Mouse (Mus musculus): ENCODE results near the gene Ano3. TPM values are rescaled to one million over a fixed set of nuclear protein-coding genes. Genes with fewer than 3 reads are reported as not detected.

The Ano3 gene
- polyA plus RNA-seq, 1 experiment from 2014 or later, result 0.61 TPM

DNA sequence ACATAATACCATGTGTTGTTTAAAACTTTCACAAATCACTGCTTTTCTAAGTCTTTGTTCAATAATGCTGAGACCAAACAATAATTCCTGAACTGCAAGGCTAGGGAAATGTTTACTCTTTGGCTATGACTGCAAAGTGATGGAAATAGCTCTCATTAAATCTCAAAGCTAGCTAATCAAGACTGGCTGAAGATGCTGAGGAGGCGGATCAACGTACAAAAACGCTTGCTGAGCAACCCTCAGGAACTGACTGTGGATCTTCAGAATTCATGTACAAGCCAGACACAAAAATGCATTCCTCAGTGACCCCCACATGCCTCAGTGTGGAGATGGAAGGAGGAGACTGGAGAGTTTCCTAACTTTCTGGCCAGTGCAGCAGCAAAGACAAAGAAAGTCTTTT lies 155.3 kb downstream of the Ano3 start:
- Histone ChIP-seq H3K9me3 (replicated peaks) (no peaks in the 10 kb centered on the region), H3K27ac (no peak overlapping the region), H3K9ac (no peak overlapping the region), H3K4me1 (no peaks in the 10 kb centered on the region), H3K36me3 (ENCODE audit: poor library complexity, severe bottlenecking) (no peaks in the 10 kb centered on the region), H3K27me3 (no peaks in the 10 kb centered on the region), H3K4me3 (no peak overlapping the region), H3K4me2 (no peak overlapping the region)
- 72% methylated on average over 3 of the region's 3 CpGs for WGBS
- no peak for ATAC-seq

- WGBS, result 82% methylated on average over 3 of the region's 3 CpGs
- Histone ChIP-seq H3K9ac (no peak overlapping the region), H3K27ac (no peak overlapping the region), H3K27me3 (no peaks in the 10 kb centered on the region), H3K4me1 (no peaks in the 10 kb centered on the region), H3K36me3 (ENCODE audit: poor library complexity, severe bottlenecking) (no peaks in the 10 kb centered on the region), H3K4me2 (no peak overlapping the region), H3K9me3 (replicated peaks) (no peaks in the 10 kb centered on the region), H3K4me3 (no peak overlapping the region)
- peak; percentile 65 for ATAC-seq
Measured at GRCm38 (mm10) chr2:110787396-110787795, 163.3 kb downstream of the Ano3 start.

DNA sequence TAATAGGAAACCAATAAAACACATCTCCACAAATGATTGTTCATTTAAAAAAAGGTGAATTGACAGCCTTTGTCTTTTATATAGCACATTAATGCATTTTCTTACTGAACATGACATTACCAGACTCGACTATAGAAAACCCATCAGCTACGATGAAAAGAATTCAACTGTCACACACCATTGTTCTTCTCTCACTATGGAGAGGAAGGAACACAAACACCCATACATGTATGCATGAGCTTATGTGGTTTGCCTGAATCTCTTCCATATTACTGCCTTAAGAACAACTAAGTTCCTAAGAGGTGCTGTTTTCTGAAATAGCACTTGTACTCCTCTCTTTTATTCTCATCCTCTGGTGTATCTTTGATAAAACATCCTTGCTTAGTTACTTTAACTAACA lies 191.3 kb downstream of the Ano3 start:
- WGBS, result 41% methylated on average over 2 of the region's 2 CpGs
- Histone ChIP-seq H3K4me3 (no peak overlapping the region), H3K27me3 (no peaks in the 10 kb centered on the region), H3K4me2 (no peak overlapping the region), H3K9me3 (replicated peaks) (no peaks in the 10 kb centered on the region), H3K27ac (no peak overlapping the region), H3K9ac (no peak overlapping the region), H3K4me1 (no peaks in the 10 kb centered on the region), H3K36me3 (ENCODE audit: poor library complexity, severe bottlenecking) (no peaks in the 10 kb centered on the region)
- peak; percentile 51; the same call in 1 of the 2 replicates for ATAC-seq

DNA sequence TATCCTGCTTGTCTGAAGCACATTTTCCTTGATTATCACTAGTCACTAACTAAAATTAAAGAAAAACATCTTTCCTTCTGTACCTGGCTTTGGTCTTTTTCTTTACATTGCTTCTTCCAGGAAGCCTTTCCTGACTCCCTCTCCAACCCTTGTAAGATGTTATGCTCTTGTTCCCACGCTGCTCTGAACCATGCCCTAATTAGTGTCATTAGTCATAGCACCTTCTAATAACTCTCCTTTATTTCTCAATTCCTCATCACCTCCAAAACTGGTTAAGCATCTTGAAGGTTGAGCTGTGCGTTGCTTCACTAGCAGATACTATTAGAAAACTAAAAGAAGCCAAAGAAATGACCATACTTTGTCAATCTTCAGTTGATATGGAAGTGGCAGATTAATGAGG lies 193.2 kb downstream of the Ano3 start:
- H3K9me3 ChIP-seq (replicated peaks), result no peaks in the 10 kb centered on the region
- no peak for ATAC-seq
- H3K9ac ChIP-seq, result no peak overlapping the region
- no peaks in the 10 kb centered on the region for H3K36me3 ChIP-seq (ENCODE audit: poor library complexity, severe bottlenecking)
- no peak overlapping the region for H3K4me2 ChIP-seq
- H3K27ac ChIP-seq, result no peak overlapping the region
- 77% methylated on average over 2 of the region's 2 CpGs for WGBS
- no peak overlapping the region for H3K4me3 ChIP-seq
- H3K27me3 ChIP-seq, result no peaks in the 10 kb centered on the region
- H3K4me1 ChIP-seq, result no peaks in the 10 kb centered on the region

- H3K9me3 ChIP-seq (replicated peaks), result no peaks in the 10 kb centered on the region
- no peak overlapping the region for H3K4me3 ChIP-seq
- no peaks in the 10 kb centered on the region for H3K4me1 ChIP-seq
- no peaks in the 10 kb centered on the region for H3K36me3 ChIP-seq (ENCODE audit: poor library complexity, severe bottlenecking)
- H3K27ac ChIP-seq, result no peak overlapping the region
- ATAC-seq, result peak; percentile 68; the same call in 1 of the 2 replicates
- H3K9ac ChIP-seq, result no peak overlapping the region
- no peak overlapping the region for H3K4me2 ChIP-seq
- no peaks in the 10 kb centered on the region for H3K27me3 ChIP-seq
- 27% methylated on average over 1 of the region's 1 CpGs for WGBS
Measured at GRCm38 (mm10) chr2:110740493-110740892, 210.2 kb downstream of the Ano3 start.

DNA sequence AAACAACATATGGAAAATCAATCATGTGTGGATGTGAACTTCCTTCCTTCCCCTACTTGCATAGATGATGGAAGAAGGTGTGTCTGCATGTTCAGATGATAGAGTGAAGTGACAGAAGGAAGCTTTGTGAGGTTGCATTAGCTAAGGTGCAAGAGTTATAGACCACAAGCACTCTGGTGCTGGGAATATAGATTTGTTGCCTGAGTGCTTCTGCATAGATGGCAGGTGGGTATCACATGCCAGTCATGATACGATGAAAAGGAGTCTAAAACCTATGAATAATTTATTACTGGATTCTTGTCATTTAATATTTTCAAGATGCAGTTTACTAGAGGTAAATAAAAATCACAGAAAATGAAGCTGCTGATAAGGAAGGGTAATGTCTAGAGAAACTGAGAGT lies 210.9 kb downstream of the Ano3 start:
- WGBS, result 63% methylated on average over 1 of the region's 1 CpGs
- ATAC-seq, result no peak
- Histone ChIP-seq H3K4me1 (no peaks in the 10 kb centered on the region), H3K27ac (no peak overlapping the region), H3K4me2 (no peak overlapping the region), H3K9me3 (replicated peaks) (no peaks in the 10 kb centered on the region), H3K9ac (no peak overlapping the region), H3K36me3 (ENCODE audit: poor library complexity, severe bottlenecking) (no peaks in the 10 kb centered on the region), H3K4me3 (no peak overlapping the region), H3K27me3 (no peaks in the 10 kb centered on the region)

DNA sequence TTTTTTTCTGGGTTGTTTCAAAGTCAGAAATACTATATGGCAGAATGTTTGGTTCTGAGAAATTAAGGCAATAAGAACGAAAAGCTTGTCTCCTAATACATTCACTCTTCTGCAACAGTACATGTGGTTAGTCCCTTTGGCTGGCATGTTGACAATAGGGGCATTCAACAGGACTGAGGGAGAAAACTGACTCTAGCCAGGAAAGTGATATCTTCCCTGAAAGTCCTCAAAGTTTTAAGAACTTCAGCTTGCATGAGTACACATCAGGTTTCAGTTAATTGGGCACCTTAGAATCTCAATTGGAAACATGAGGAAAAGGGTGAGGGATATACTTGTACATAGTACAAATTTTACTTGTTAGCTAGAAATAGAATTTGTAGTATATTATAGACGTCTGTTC lies 212.7 kb downstream of the Ano3 start:
- H3K9ac ChIP-seq, result no peak overlapping the region
- H3K36me3 ChIP-seq (ENCODE audit: poor library complexity, severe bottlenecking), result no peaks in the 10 kb centered on the region
- H3K4me3 ChIP-seq, result no peak overlapping the region
- H3K27ac ChIP-seq, result no peak overlapping the region
- no peaks in the 10 kb centered on the region for H3K9me3 ChIP-seq (replicated peaks)
- WGBS, result 67% methylated on average over 2 of the region's 2 CpGs
- no peaks in the 10 kb centered on the region for H3K4me1 ChIP-seq
- no peaks in the 10 kb centered on the region for H3K27me3 ChIP-seq
- no peak for ATAC-seq
- H3K4me2 ChIP-seq, result no peak overlapping the region

GRCm38 (mm10) chr2:110737236-110737635 lies 213.5 kb downstream of the Ano3 start:
- WGBS, result 86% methylated on average over 4 of the region's 4 CpGs
- H3K4me2 ChIP-seq, result no peak overlapping the region

GRCm38 (mm10) chr2:110726106-110726505 lies 224.6 kb downstream of the Ano3 start:
- Histone ChIP-seq H3K27me3 (no peaks in the 10 kb centered on the region), H3K4me2 (no peak overlapping the region), H3K9ac (no peak overlapping the region), H3K4me1 (no peaks in the 10 kb centered on the region), H3K4me3 (no peak overlapping the region), H3K9me3 (replicated peaks) (no peaks in the 10 kb centered on the region), H3K27ac (no peak overlapping the region), H3K36me3 (ENCODE audit: poor library complexity, severe bottlenecking) (no peaks in the 10 kb centered on the region)
- ATAC-seq, result no peak

More at GRCm38 (mm10) chr2:110737236-110737635, 213.5 kb downstream of the Ano3 start:
- H3K9me3 ChIP-seq (replicated peaks), result no peaks in the 10 kb centered on the region
- no peaks in the 10 kb centered on the region for H3K27me3 ChIP-seq
- no peaks in the 10 kb centered on the region for H3K4me1 ChIP-seq
- no peak overlapping the region for H3K9ac ChIP-seq
- no peak for ATAC-seq
- no peaks in the 10 kb centered on the region for H3K36me3 ChIP-seq (ENCODE audit: poor library complexity, severe bottlenecking)
- no peak overlapping the region for H3K4me3 ChIP-seq
- no peak overlapping the region for H3K27ac ChIP-seq

- H3K9ac ChIP-seq, result no peak overlapping the region
- no peaks in the 10 kb centered on the region for H3K36me3 ChIP-seq (ENCODE audit: poor library complexity, severe bottlenecking)
- ATAC-seq, result no peak
- no peaks in the 10 kb centered on the region for H3K27me3 ChIP-seq
- H3K27ac ChIP-seq, result no peak overlapping the region
- 88% methylated on average over 1 of the region's 1 CpGs for WGBS
- no peak overlapping the region for H3K4me2 ChIP-seq
- H3K9me3 ChIP-seq (replicated peaks), result no peaks in the 10 kb centered on the region
- no peak overlapping the region for H3K4me3 ChIP-seq
- H3K4me1 ChIP-seq, result no peaks in the 10 kb centered on the region
Measured at GRCm38 (mm10) chr2:110722208-110722607, 228.5 kb downstream of the Ano3 start.

DNA sequence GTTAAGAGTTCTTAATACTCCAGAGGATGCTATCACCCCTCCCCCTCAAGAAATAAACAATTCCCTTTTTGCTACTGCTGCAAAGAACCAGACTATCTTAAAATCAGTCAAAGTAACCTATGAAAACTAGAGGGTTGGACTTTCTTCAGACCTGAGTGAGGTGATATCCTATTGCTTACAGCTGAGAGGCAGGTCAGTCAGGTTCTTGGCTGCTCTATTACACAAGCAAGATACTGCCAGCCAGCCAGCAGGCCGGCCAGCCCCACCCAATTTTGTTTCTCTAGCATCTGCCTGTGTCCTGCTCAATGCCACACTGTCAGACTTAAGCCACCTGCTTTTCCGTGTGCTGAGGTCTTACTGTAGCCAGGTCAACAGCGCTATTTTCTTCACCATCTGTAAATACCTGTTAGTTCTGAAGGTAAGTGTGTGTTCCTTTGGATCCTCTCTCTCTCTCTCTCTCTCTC lies 229.4 kb downstream of the Ano3 start, which contains the start of gene Muc15:
Muc15 (plus strand) TSS at position 51 of the 464 bp plus-strand sequence.
- Histone ChIP-seq H3K4me1 (no peaks in the 10 kb centered on the region), H3K36me3 (ENCODE audit: poor library complexity, severe bottlenecking) (no peaks in the 10 kb centered on the region), H3K9ac (no peak within 1 kb of the TSS), H3K9me3 (replicated peaks) (no peaks in the 10 kb centered on the region), H3K27me3 (no peaks in the 10 kb centered on the region), H3K4me2 (no peak within 1 kb of the TSS), H3K4me3 (no peak within 1 kb of the TSS), H3K27ac (no peak within 1 kb of the TSS)
- ATAC-seq, result no peak
- WGBS, result 60% methylated on average over 3 of the region's 3 CpGs

GRCm38 (mm10) chr2:110719051-110719450 lies 231.7 kb downstream of the Ano3 start:
- Histone ChIP-seq H3K27me3 (no peaks in the 10 kb centered on the region), H3K4me2 (no peak overlapping the region), H3K4me1 (no peaks in the 10 kb centered on the region), H3K9ac (no peak overlapping the region), H3K27ac (no peak overlapping the region), H3K9me3 (replicated peaks) (no peaks in the 10 kb centered on the region), H3K36me3 (ENCODE audit: poor library complexity, severe bottlenecking) (no peaks in the 10 kb centered on the region), H3K4me3 (no peak overlapping the region)
- no peak for ATAC-seq

- H3K9ac ChIP-seq, result no peak overlapping the region
- H3K27me3 ChIP-seq, result no peaks in the 10 kb centered on the region
- H3K4me1 ChIP-seq, result no peaks in the 10 kb centered on the region
- no peak overlapping the region for H3K4me3 ChIP-seq
- no peak overlapping the region for H3K27ac ChIP-seq
- WGBS, result 86% methylated on average over 10 of the region's 10 CpGs
- no peaks in the 10 kb centered on the region for H3K36me3 ChIP-seq (ENCODE audit: poor library complexity, severe bottlenecking)
- ATAC-seq, result no peak
- H3K4me2 ChIP-seq, result no peak overlapping the region
- H3K9me3 ChIP-seq (replicated peaks), result no peaks in the 10 kb centered on the region
Measured at GRCm38 (mm10) chr2:110710055-110710720, 240.5 kb downstream of the Ano3 start.

All from forebrain, embryonic 13.5 days (tissue).